Mouse (Mus musculus): ENCODE data around the gene Pi16. TPM values are rescaled to one million over a fixed set of nuclear protein-coding genes. Genes with fewer than 3 reads are reported as not detected.

Pi16 gene
- polyA plus RNA-seq, 1 experiment from 2014 or later: 1.3 TPM

DNA sequence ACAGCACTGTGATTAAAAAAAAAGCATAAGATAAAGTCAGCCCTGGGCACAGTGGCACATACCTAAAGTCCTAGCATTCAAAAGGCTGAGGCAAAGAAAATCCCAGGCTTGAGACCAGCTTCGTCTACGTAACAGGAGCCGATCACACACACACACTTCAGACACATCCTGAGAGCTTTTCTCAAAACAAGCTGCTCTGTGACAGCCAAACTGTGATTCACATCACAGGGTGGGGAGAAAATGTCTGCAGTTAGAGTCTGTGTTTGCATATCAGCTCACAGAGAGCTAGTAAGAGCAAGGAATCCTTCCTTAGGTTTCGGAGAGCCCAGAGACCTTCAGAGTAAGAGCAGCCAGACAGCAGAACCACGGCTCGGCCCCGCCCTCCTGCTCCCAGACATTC lies 16.6 kb upstream of the Pi16 start:
- Histone ChIP-seq H3K9me3 (ENCODE audit: control insufficient read depth, low read length) (no peaks in the 10 kb centered on the region), H3K27me3 (ENCODE audit: control insufficient read depth, insufficient read depth, low read length) (no peaks in the 10 kb centered on the region), H3K4me2 (replicated peaks; ENCODE audit: low read depth) (no peak overlapping the region), H3K27ac (replicated peaks) (no peak overlapping the region), H3K9ac (ENCODE audit: low read length) (no peak overlapping the region), H3K36me3 (ENCODE audit: control insufficient read depth, insufficient read depth, low read length) (peaks cover 12% of the 10 kb centered on the region), H3K4me1 (replicated peaks; ENCODE audit: control insufficient read depth, insufficient read depth) (peaks cover 10% of the 10 kb centered on the region), H3K4me3 (ENCODE audit: low read depth, low read length) (no peak overlapping the region)
- no peak for TF ChIP-seq EP300 (optimal IDR thresholded peaks at IDR 0.05)
- TF ChIP-seq CTCF (IDR thresholded peaks at IDR 0.05; ENCODE audit: low read depth): no peak
- ATAC-seq (ENCODE audit: low FRiP score, low TSS enrichment) (no peak), DNase-seq (ENCODE audit: low spot score) (no peak)
- 90% methylated on average over 7 of the region's 7 CpGs for WGBS

DNA sequence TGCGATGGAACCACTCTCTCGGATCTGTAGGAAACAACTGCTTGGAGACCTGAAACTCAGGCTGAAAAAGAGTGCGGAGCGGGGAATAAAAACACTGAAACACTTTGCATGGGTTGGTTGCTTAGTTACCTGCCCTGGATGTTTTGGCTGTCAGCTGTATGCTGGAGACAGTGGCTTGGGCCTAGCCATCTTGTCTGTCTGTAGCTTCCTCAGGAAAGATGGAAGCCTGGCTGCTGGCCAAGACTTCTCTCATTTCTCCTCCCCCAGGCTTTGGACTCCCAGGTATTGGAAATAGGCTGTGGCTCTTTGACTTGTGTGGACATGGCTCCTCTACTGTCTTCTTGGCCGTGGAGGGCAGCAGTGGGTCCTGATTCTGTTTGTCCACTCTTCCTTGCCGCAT lies 16.1 kb upstream of the Pi16 start:
- peaks cover 12% of the 10 kb centered on the region for H3K36me3 ChIP-seq (ENCODE audit: control insufficient read depth, insufficient read depth, low read length)
- H3K4me2 ChIP-seq (replicated peaks; ENCODE audit: low read depth): no peak overlapping the region
- TF ChIP-seq CTCF (IDR thresholded peaks at IDR 0.05; ENCODE audit: low read depth) (no peak), EP300 (optimal IDR thresholded peaks at IDR 0.05) (no peak)
- H3K27ac ChIP-seq (replicated peaks): no peak overlapping the region
- H3K4me1 ChIP-seq (replicated peaks; ENCODE audit: control insufficient read depth, insufficient read depth): peaks cover 10% of the 10 kb centered on the region
- no peaks in the 10 kb centered on the region for H3K27me3 ChIP-seq (ENCODE audit: control insufficient read depth, insufficient read depth, low read length)
- H3K4me3 ChIP-seq (ENCODE audit: low read depth, low read length): no peak overlapping the region
- no peak for ATAC-seq (ENCODE audit: low FRiP score, low TSS enrichment)
- no peak overlapping the region for H3K9ac ChIP-seq (ENCODE audit: low read length)
- 90% methylated on average over 6 of the region's 6 CpGs for whole genome bisulfite sequencing
- H3K9me3 ChIP-seq (ENCODE audit: control insufficient read depth, low read length): no peaks in the 10 kb centered on the region
- no peak for DNase-seq (ENCODE audit: low spot score)

DNA sequence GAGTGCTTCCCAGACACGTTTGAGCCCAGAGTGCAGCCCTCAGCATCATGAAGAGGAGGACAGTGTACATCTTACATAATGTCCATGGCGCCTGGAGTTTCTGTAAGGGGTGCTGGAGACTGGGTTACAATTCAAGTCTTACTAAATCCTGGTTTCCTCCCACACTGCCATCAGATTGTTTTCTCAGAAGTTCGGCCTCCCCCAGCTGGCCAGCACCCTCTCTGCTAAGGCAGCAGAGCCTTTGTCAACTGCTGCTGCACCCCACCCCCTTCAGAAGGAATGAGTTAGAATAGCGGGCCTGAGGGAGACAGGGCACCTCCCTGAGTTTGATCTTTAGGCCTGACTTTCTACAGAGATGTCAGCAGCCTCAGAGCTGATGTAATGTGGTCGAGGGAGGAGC lies 15.3 kb upstream of the Pi16 start:
- peaks cover 10% of the 10 kb centered on the region for H3K4me1 ChIP-seq (replicated peaks; ENCODE audit: control insufficient read depth, insufficient read depth)
- WGBS: 66% methylated on average over 5 of the region's 5 CpGs
- no peak overlapping the region for H3K9ac ChIP-seq (ENCODE audit: low read length)
- ATAC-seq (ENCODE audit: low FRiP score, low TSS enrichment): no peak
- H3K4me3 ChIP-seq (ENCODE audit: low read depth, low read length): no peak overlapping the region
- H3K4me2 ChIP-seq (replicated peaks; ENCODE audit: low read depth): no peak overlapping the region
- H3K36me3 ChIP-seq (ENCODE audit: control insufficient read depth, insufficient read depth, low read length): peaks cover 12% of the 10 kb centered on the region
- H3K27ac ChIP-seq (replicated peaks): no peak overlapping the region
- no peaks in the 10 kb centered on the region for H3K9me3 ChIP-seq (ENCODE audit: control insufficient read depth, low read length)
- TF ChIP-seq EP300 (optimal IDR thresholded peaks at IDR 0.05) (no peak), CTCF (IDR thresholded peaks at IDR 0.05; ENCODE audit: low read depth) (no peak)
- no peak for DNase-seq (ENCODE audit: low spot score)
- no peaks in the 10 kb centered on the region for H3K27me3 ChIP-seq (ENCODE audit: control insufficient read depth, insufficient read depth, low read length)

DNA sequence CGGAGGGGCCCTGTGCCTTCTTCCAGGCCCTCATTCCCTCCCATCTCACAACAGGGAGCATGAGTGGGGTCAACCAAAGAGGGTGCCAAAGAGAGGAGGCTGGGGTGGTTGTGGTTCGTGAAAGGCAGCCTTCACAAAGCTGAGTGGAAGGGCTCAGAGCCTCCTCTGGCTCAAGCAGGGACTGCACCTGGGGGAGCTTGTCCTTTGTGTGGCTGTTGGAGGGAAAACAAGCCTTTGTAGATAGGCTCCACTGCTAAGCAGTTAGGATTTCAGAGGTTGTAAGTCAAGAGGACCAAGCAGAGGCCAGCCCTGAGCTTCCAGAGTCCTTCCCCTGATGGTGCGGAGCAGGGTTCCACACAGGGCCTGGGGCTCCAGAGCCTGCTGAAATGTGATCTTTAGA lies 14.4 kb upstream of the Pi16 start:
- Histone ChIP-seq H3K4me3 (ENCODE audit: low read depth, low read length) (no peak overlapping the region), H3K9me3 (ENCODE audit: control insufficient read depth, low read length) (no peaks in the 10 kb centered on the region), H3K9ac (ENCODE audit: low read length) (no peak overlapping the region), H3K27me3 (ENCODE audit: control insufficient read depth, insufficient read depth, low read length) (no peaks in the 10 kb centered on the region), H3K36me3 (ENCODE audit: control insufficient read depth, insufficient read depth, low read length) (peaks cover 12% of the 10 kb centered on the region), H3K4me2 (replicated peaks; ENCODE audit: low read depth) (no peak overlapping the region), H3K4me1 (replicated peaks; ENCODE audit: control insufficient read depth, insufficient read depth) (peaks cover 10% of the 10 kb centered on the region), H3K27ac (replicated peaks) (no peak overlapping the region)
- TF ChIP-seq EP300 (optimal IDR thresholded peaks at IDR 0.05) (no peak), CTCF (IDR thresholded peaks at IDR 0.05; ENCODE audit: low read depth) (peak; percentile 60)
- ATAC-seq (ENCODE audit: low FRiP score, low TSS enrichment) (peak; percentile 51; the same call in 1 of the 2 replicates), DNase-seq (ENCODE audit: low spot score) (peak; percentile 70)
- WGBS: 55% methylated on average over 3 of the region's 3 CpGs

DNA sequence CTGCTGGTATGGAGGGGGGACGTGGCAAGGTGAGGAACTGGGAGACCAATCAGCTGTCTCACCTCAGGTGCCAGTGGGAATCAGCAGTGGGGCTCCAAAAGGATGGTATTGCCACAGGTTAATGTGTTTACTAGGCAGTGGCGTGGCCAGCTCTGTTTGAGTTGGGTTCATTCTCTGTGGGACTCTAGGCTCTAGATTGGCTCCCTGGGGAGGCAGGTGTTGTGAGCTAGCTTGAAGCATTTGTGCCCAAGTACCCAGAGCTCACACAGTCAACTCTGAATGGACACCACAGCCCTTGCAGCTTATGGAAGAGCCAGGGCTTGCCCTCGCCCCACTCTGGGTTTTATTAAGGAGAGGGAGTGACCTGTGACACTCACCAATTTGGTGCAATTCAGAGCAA lies 13.6 kb upstream of the Pi16 start:
- Histone ChIP-seq H3K27ac (replicated peaks) (no peak overlapping the region), H3K4me3 (ENCODE audit: low read depth, low read length) (no peak overlapping the region), H3K4me1 (replicated peaks; ENCODE audit: control insufficient read depth, insufficient read depth) (peaks cover 10% of the 10 kb centered on the region), H3K36me3 (ENCODE audit: control insufficient read depth, insufficient read depth, low read length) (peaks cover 9% of the 10 kb centered on the region), H3K9ac (ENCODE audit: low read length) (no peak overlapping the region), H3K27me3 (ENCODE audit: control insufficient read depth, insufficient read depth, low read length) (no peaks in the 10 kb centered on the region), H3K9me3 (ENCODE audit: control insufficient read depth, low read length) (no peaks in the 10 kb centered on the region), H3K4me2 (replicated peaks; ENCODE audit: low read depth) (no peak overlapping the region)
- ATAC-seq (ENCODE audit: low FRiP score, low TSS enrichment): no peak
- DNase-seq (ENCODE audit: low spot score): no peak
- TF ChIP-seq CTCF (IDR thresholded peaks at IDR 0.05; ENCODE audit: low read depth) (no peak), EP300 (optimal IDR thresholded peaks at IDR 0.05) (no peak)
- WGBS: 83% methylated on average over 3 of the region's 3 CpGs

DNA sequence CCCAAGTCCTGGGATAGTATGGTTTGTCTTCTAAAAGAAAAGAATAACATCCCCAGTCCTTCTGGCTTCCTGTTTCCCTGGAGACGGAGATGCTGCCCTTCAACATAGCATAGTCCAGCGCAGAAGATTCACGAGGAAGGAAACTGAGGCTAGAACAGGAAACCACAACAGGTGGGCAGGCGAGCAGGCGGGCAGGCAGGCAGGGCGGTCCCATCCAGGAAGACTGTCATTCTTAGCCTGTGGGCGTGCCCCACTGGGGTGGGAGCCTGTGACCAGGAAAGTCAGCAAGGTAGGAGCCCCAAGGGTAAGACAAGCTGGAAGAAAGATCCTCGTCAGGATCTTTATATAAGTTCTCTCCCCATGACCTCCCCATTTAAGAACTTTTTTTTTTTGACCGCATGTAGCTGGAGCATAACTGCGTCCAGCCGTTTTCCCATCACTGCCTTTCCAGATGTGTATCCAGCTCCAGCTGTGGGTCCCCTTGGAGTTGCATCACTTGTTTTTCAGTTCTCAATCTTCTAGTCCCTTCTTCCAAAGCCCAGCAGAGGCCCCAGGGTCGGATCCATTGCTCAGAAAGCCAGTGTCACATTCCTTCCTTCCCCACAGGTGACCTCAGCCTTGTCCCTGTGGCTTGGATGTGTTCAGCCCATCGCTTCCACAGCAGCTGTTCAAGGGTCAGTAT lies 13.0 kb upstream of the Pi16 start:
- TF ChIP-seq CTCF (IDR thresholded peaks at IDR 0.05; ENCODE audit: low read depth) (no peak), EP300 (optimal IDR thresholded peaks at IDR 0.05) (no peak)
- ATAC-seq (ENCODE audit: low FRiP score, low TSS enrichment) (peak; percentile 6; the same call in 1 of the 2 replicates), DNase-seq (ENCODE audit: low spot score) (peak; percentile 32)
- 52% methylated on average over 13 of the region's 13 CpGs for WGBS
- Histone ChIP-seq H3K4me1 (replicated peaks; ENCODE audit: control insufficient read depth, insufficient read depth) (peaks cover 10% of the 10 kb centered on the region), H3K36me3 (ENCODE audit: control insufficient read depth, insufficient read depth, low read length) (peaks cover 6% of the 10 kb centered on the region; the same call in 1 of the 2 replicates), H3K27ac (replicated peaks) (peak overlapping the region; percentile 61; the same call in 1 of the 2 replicates), H3K27me3 (ENCODE audit: control insufficient read depth, insufficient read depth, low read length) (no peaks in the 10 kb centered on the region), H3K4me3 (ENCODE audit: low read depth, low read length) (no peak overlapping the region), H3K9ac (ENCODE audit: low read length) (no peak overlapping the region), H3K9me3 (ENCODE audit: control insufficient read depth, low read length) (no peaks in the 10 kb centered on the region), H3K4me2 (replicated peaks; ENCODE audit: low read depth) (no peak overlapping the region)
